Mouse (Mus musculus): ENCODE measurements at regions not wholly inside any gene's neighbourhood (a gene's known extent, or its start where the extent isn't known, plus 50 kb on each side); places are given as distances from the start of the nearest gene placed in this dataset.

GRCm38 (mm10) chr3:109273074-109273801, 67.2 kb upstream of the Vav3 start:
- TF ChIP-seq CTCF (conservative IDR thresholded peaks at IDR 0.05 in 1 of 2, IDR thresholded peaks at IDR 0.05 in 1 of 2; ENCODE audit: low read depth in 2 of 2, low read length in 2 of 2) (no peak), USF1 (IDR thresholded peaks at IDR 0.05; ENCODE audit: low read depth, low read length) (no peak), MEF2A (IDR thresholded peaks at IDR 0.05; ENCODE audit: borderline replicate concordance, low read depth, low read length) (no peak), ZNF384 (IDR thresholded peaks at IDR 0.05; ENCODE audit: low read depth, low read length) (no peak), RAD21 (IDR thresholded peaks at IDR 0.05; ENCODE audit: low read depth, low read length) (no peak), ELF1 (IDR thresholded peaks at IDR 0.05; ENCODE audit: low read depth, low read length) (no peak), NELFE (IDR thresholded peaks at IDR 0.05; ENCODE audit: low read depth, low read length) (no peak)
